Mouse (Mus musculus): ENCODE measurements at regions not wholly inside any gene's neighbourhood (a gene's known extent, or its start where the extent isn't known, plus 50 kb on each side); places are given as distances from the start of the nearest gene placed in this dataset.
A peak's percentile ranks its signal among the peaks of the same experiment; 100 is the strongest.

- no peak for DNase-seq (ENCODE audit: low read depth, low spot score)
Observed at GRCm38 (mm10) chr1:35924796-35925195, 143.4 kb upstream of the Hs6st1 start.

DNA sequence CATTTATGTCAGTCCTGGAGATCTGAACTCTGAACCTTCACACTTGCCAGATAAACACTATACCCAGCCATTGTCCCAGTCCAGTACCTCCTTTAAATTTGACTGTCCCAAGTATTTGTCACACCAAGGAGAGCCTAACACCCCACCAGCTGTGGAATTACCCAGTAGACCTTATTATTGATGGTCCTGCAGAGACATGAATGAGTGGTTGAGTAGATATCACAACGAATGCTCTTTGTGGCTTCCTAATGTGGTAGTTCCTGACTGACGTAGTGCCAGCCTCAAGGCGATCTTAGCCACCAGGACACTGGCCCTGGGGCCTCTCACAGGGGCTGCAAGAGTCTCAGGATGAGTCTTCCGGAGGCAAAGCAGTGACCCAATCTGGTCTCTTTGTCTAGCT lies 142.9 kb upstream of the Hs6st1 start:
- DNase-seq (ENCODE audit: low read depth, low spot score) = no peak

DNA sequence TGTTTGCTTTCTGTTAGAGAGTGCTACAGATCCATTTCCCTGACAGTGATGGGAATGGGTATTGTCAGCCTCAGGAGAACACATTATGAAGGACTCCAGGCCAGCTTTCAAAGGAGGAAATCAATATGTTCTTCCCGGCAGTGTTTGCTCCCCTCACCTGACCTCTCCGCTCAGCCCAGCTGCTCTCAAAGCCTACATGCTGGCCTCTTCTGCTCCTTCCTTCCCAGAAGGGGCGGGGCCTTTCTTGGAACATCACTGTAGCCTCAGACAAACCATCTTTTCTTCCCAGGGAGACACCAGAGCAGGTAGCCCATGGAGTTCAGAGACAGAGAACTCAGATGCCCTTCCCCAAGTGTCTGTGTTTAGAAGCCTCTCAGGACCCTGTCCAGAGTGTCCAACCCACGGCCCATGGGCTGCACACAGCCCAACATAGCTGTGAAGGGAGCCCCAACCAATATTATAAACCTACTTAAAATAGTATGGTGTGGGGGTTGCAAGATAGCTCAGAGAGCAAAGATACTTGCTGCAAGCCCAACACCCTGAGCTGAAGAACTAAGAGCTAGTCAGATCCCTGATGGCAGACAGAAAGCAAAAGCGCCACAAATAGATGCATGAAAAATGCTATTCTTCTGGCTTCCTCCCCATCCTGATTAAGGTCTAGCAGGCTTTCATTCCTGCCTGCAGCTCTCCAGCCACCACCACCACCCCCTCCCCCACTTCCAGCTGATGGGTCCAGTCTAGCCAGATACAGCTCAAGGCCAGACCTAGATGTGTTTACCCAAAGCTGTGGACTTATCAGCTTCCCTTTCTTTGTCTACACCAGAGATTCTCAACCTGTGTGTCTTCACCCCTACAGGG lies 141.8 kb upstream of the Hs6st1 start:
- DNase-seq (ENCODE audit: low read depth, low spot score) = no peak

DNA sequence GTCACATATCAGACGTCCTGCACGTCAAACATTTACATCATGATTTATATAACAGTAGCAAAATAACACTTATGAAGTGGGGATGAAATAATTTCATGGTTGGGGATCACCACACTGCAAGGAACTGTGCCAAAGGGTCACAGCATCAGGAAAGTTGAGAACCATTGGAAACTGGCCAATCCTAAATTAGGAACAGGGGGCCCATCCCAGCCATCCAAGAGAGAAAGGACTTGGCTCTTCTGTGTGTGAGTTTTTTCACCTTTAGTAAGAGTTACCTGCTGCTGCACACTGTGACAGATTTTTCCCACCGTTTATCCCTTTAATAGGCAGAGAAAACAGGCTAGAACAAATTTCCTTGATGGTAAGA lies 141.2 kb upstream of the Hs6st1 start:
- DNase-seq (ENCODE audit: low read depth, low spot score) = no peak

DNA sequence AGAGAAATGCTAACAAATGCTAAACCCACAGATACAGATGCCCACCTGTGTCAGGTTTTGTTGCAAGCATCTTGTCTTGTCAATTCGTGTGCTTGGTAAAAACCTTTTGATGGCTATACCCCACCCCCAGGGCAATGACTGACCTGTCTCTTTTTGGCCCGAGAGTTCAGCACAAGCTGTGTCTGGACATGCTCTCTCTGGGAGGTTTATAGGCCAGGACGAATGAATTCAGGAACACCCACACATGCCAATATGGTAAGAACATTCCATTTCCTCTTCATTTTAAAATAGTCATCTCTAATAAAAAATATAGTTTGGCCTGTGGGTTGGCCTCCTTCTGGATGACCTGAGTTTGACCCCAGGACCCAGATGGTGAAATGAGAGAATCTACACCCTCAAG lies 137.8 kb upstream of the Hs6st1 start:
- DNase-seq (ENCODE audit: low read depth, low spot score) = no peak

DNA sequence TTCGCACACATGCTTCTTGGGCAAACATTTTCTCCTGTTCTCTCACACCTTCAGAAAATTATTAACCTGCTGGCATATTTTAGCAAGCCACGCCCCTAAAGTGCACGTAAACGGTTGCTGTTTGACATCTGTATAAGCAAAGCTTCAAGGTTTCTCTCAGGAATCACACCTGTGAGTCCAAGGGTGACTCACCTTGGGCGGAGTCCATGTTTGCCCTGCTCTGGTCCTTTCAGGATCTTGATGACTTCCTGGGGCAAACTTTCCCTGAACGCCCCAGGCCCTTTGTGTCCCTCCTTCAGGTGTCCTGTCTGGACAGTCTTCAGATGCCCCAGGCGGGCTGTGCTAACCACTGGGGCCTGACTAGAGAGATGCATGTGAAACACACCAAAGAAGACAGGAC lies 137.1 kb upstream of the Hs6st1 start:
- no peak for DNase-seq (ENCODE audit: low read depth, low spot score)

- DNase-seq (ENCODE audit: low read depth, low spot score) = no peak
Observed at GRCm38 (mm10) chr1:35933511-35933910, 134.7 kb upstream of the Hs6st1 start.

GRCm38 (mm10) chr1:35935099-35935651 lies 133.0 kb upstream of the Hs6st1 start:
- no peak for DNase-seq (ENCODE audit: low read depth, low spot score)

DNA sequence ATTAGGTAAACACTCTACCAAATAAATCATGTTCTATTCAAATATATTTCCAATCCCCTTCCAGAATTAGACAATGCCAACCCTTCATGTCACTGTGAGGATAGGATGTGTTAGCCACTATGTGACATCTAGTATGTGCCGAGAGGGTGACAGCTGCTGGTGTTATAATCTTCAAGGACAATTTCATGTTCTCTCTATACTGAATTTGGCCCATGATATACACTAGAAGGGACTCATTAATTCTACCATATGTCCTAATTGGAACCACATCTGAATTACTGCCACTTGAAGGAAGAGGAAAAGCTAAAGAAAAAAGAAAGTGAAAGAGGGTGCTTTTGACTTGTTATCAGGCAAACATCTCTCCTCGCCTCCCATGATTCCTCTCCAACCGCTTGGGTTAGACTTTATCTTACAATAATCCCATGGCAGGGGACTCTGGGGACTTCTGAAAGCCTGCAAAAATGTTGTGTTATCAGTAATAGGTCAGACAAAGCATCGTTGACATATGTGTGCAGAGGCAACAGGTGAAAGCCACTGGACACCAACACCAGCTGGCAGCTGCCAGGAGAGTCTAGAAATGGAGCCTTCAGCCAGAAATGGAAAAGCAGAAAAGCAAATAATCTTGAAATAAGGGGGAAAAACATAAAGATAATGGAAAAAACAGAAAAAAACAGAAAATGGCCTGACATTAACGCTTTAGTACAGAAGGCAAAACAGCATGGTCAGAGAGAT lies 131.7 kb upstream of the Hs6st1 start:
- no peak for DNase-seq (ENCODE audit: low read depth, low spot score)

- no peak for DNase-seq (ENCODE audit: low read depth, low spot score)
Observed at GRCm38 (mm10) chr1:35940236-35940635, 128.0 kb upstream of the Hs6st1 start.

- DNase-seq (ENCODE audit: low read depth, low spot score) = peak; percentile 23
Observed at GRCm38 (mm10) chr1:35941642-35942077, 126.5 kb upstream of the Hs6st1 start.

GRCm38 (mm10) chr1:35942222-35942621 lies 126.0 kb upstream of the Hs6st1 start:
- no peak for DNase-seq (ENCODE audit: low read depth, low spot score)

DNA sequence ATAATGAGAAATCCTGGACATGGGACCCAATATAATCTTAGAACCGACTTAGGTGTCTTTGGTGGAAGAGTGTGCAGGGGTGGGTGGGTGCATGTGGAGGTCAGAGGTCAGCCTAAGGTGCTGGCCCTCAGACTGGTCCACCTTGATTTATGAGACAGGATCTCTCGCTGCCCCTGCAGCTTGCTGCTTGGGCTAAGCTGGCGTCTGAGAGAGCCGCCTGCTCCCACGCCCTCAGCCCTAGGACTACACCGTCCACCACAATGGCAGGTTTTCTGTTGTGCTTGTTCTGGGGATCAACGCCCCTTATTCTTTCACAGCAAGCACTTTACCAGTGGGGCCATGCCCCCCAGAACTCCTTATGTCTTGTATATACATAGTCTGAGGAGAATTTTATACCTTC lies 124.4 kb upstream of the Hs6st1 start:
- DNase-seq (ENCODE audit: low read depth, low spot score) = peak; percentile 62

DNA sequence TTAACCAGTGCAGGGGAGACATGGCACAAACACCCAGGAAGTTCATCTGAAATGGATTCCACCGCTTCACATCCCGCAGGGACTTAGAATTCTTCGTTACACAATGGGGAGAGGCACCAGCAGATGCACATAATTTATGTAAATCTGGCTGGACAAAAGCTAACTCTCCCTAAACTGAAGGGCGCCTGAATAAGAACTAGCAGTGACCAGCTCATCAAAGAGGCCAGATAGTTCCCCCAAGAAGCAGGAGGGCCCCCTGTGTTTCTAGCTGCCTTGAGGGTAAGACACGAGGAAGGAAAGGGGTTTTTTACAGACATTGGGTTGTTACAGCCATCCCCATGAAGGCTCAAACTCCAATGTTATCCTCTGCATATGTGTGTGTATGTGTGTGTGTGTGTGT lies 123.8 kb upstream of the Hs6st1 start:
- DNase-seq (ENCODE audit: low read depth, low spot score) = no peak

GRCm38 (mm10) chr1:35944849-35945248 lies 123.4 kb upstream of the Hs6st1 start:
- no peak for DNase-seq (ENCODE audit: low read depth, low spot score)

- no peak for DNase-seq (ENCODE audit: low read depth, low spot score)
Observed at GRCm38 (mm10) chr1:35945596-35945995, 122.6 kb upstream of the Hs6st1 start.

- DNase-seq (ENCODE audit: low read depth, low spot score) = no peak
Observed at GRCm38 (mm10) chr1:35948104-35948503, 120.1 kb upstream of the Hs6st1 start.

DNA sequence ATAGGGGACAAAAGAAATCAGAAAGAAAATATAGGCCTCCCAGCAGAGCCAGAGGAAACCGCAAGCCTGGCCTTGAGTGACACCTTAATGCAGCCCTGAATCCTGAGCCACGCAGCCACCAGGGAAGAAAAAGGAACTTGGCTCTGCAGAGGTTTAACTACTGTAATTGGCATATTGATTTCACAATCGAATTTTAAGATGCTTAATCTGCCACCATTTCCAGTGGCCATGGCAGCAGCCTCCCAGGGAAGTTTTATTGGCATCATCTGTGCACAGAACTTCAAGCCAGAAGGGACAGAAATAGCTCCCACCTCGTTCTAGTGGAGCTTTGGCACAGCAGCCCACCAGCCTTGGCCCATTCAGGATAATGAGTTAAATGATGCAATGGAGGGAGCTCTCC lies 117.1 kb upstream of the Hs6st1 start:
- no peak for DNase-seq (ENCODE audit: low read depth, low spot score)

GRCm38 (mm10) chr1:35953721-35954120 lies 114.5 kb upstream of the Hs6st1 start:
- DNase-seq (ENCODE audit: low read depth, low spot score) = no peak

GRCm38 (mm10) chr1:35957425-35958372 lies 110.5 kb upstream of the Hs6st1 start:
- DNase-seq (ENCODE audit: low read depth, low spot score) = no peak

DNA sequence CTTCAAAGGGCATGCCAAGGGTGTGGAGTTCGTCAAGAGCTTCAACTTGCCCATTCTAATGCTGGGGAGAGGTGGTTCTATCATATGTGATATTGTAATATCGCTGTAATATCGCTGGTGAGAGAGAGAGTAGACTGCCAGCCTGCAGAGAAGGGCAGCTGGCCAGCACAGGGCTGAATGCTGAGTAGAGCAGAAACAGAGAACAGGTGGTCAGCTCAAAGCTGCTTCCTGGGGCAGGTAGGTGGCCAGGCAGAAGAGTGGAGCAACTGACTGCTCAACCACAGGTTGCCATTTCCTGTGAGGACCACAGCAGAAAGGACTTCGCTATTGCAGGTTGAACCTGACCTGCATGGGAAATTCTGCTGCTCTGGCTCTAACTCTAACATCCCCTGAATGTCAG lies 108.5 kb upstream of the Hs6st1 start:
- DNase-seq (ENCODE audit: low read depth, low spot score) = no peak

DNA sequence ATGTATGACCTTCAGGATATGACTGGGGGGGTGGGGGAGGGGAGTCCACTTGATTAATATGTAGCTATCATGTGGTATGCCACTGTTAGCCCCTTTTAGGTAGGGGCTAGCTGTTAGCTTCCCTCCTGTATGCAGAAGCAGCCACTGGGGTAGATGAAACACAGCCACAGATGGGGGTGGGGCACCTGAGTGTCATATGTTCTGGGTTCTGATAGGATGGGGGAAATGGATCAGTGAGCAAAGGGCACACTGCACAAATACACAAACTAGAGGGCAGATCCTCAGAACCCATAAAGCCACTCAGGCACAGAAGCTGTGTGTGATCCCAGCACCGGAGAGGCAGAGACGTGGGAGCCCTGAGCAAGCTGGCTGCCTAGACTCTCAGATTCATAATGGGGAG lies 107.4 kb upstream of the Hs6st1 start:
- DNase-seq (ENCODE audit: low read depth, low spot score) = no peak

All from mesoderm, embryonic 11.5 days (tissue).